19 mouse cellular contexts compared by ENCODE assay signal in genomic region chr10:67036542-67036941, GRCm38 (mm10).
"Had no signal": no experiment of that assay in that cellular context is flagged by ENCODE, and none has a peak within 500 bp of the region (broad histone marks: within the 10 kb centered on the region; RNA-seq: fewer than 3 reads in every experiment).

No protein-coding gene starts in this region.

- ATAC-seq: liver, embryonic 12.5 days; midbrain, embryonic 15.5 days had no signal

- H3K27me3 ChIP-seq: kidney, embryonic 15.5 days; limb, embryonic 13.5 days; liver, embryonic 12.5 days; liver, embryonic 15.5 days; lung, embryonic 15.5 days; midbrain, embryonic 12.5 days; midbrain, embryonic 15.5 days had no signal

- H3K4me3 ChIP-seq: kidney, embryonic 15.5 days; limb, embryonic 10.5 days; limb, embryonic 13.5 days; liver, embryonic 12.5 days; liver, embryonic 15.5 days; lung, embryonic 15.5 days; midbrain, embryonic 12.5 days; midbrain, embryonic 15.5 days had no signal

- H3K27ac ChIP-seq: kidney, embryonic 15.5 days; limb, embryonic 10.5 days; limb, embryonic 13.5 days; liver, embryonic 12.5 days; liver, embryonic 15.5 days; lung, embryonic 15.5 days; midbrain, embryonic 12.5 days; midbrain, embryonic 15.5 days had no signal

- H3K4me2 ChIP-seq: kidney, embryonic 15.5 days; limb, embryonic 13.5 days; liver, embryonic 12.5 days; liver, embryonic 15.5 days; lung, embryonic 15.5 days; midbrain, embryonic 12.5 days; midbrain, embryonic 15.5 days had no signal

- DNase-seq: kidney, adult 8-10 months; kidney, postnatal 10 days; kidney, postnatal 36 days; liver; lung, adult 18-20 months; lung, postnatal 10 days; lung, postnatal 36 days; right cerebral cortex, postnatal 14 days; right cerebral cortex, postnatal 4 days; thymus, adult 18-20 months; thymus, postnatal 36 days had no signal

- H3K9ac ChIP-seq: kidney, embryonic 15.5 days; limb, embryonic 13.5 days; liver, embryonic 12.5 days; liver, embryonic 15.5 days; lung, embryonic 15.5 days; midbrain, embryonic 12.5 days; midbrain, embryonic 15.5 days had no signal

- H3K36me3 ChIP-seq: liver, embryonic 12.5 days; liver, embryonic 15.5 days; lung, embryonic 15.5 days; midbrain, embryonic 15.5 days had no signal

- H3K9me3 ChIP-seq: kidney, embryonic 15.5 days; limb, embryonic 10.5 days; limb, embryonic 13.5 days; liver, embryonic 12.5 days; liver, embryonic 15.5 days; lung, embryonic 15.5 days; midbrain, embryonic 12.5 days; midbrain, embryonic 15.5 days had no signal

- H3K4me1 ChIP-seq: liver, embryonic 12.5 days had no signal
